Mouse (Mus musculus) neural tube, embryonic 14.5 days (tissue): Measurements from ENCODE around the gene Gna15. TPM values are rescaled to one million over a fixed set of nuclear protein-coding genes. Genes with fewer than 3 reads are reported as not detected.

Experiments
- ATAC-seq: fragments of 200-750 bp; cut with Nextera tagmentation; 2 replicates; pipeline ENCODE4 v1.8.0; 2017; ENCODE audit warnings: low read depth, mild to moderate bottlenecking, moderate TSS enrichment, moderate library complexity
- H3K27ac ChIP-seq: fragments of 300-500 bp; sonication (generic); 2 replicates; pipeline ENCODE4 v1.5.1; 2014; ENCODE audit warnings: low read depth, mild to moderate bottlenecking, control low read depth, low read length, moderate library complexity, mixed read lengths
- H3K27me3 ChIP-seq: fragments of 300-500 bp; sonication (generic); 2 replicates; pipeline ENCODE4 v1.6.1; 2014; ENCODE audit warnings: low read length; ENCODE audit not compliant: control insufficient read depth, insufficient read depth
- H3K36me3 ChIP-seq: fragments of 300-500 bp; sonication (generic); 2 replicates; pipeline ENCODE4 v1.6.1; 2014; ENCODE audit warnings: low read length, mixed read lengths; ENCODE audit not compliant: control insufficient read depth, insufficient read depth
- H3K4me1 ChIP-seq: fragments of 300-500 bp; sonication (generic); 2 replicates; pipeline ENCODE4 v1.6.1; 2014; ENCODE audit warnings: low read length; ENCODE audit not compliant: control insufficient read depth, insufficient read depth
- H3K4me2 ChIP-seq: fragments of 300-500 bp; sonication (generic); 2 replicates; pipeline ENCODE4 v1.6.1; 2014; ENCODE audit warnings: mild to moderate bottlenecking, low read depth, low read length, control low read depth
- H3K4me3 ChIP-seq: fragments of 300-500 bp; sonication (generic); 2 replicates; pipeline ENCODE4 v1.5.1; 2014; ENCODE audit warnings: low read depth, low read length, control low read depth, mixed read lengths
- H3K9ac ChIP-seq: fragments of 300-500 bp; sonication (generic); replicated peaks from 2 replicates; pipeline ENCODE4 v1.6.1; 2014; ENCODE audit warnings: low read depth, mild to moderate bottlenecking, control low read depth, low read length, mixed read lengths
- H3K9me3 ChIP-seq: fragments of 300-500 bp; sonication (generic); 2 replicates; pipeline ENCODE4 v1.6.1; 2016; ENCODE audit warnings: low read length; ENCODE audit not compliant: control insufficient read depth
- WGBS: fragments of 180-500 bp; shearing (Covaris S2); extraction: QIAGEN DNeasy Blood & Tissue Kit; methylation state at CpG from one replicate; pipeline ENCODE4 v1.1.7; 2014; 5-methylcytosine and 5-hydroxymethylcytosine counted together
- polyA plus RNA-seq: library from polyadenylated mRNA; unstranded; fragments of >200 nt; fragmentation: Nextera tagmentation; extraction: Ambion mirVana; gene quantifications from 2 replicates; pipeline ENCODE4 v1.2.1, GENCODE M21; 2014

Gene Gna15
- polyA plus RNA-seq, 1 experiment from 2014 or later = 0.40 TPM

DNA sequence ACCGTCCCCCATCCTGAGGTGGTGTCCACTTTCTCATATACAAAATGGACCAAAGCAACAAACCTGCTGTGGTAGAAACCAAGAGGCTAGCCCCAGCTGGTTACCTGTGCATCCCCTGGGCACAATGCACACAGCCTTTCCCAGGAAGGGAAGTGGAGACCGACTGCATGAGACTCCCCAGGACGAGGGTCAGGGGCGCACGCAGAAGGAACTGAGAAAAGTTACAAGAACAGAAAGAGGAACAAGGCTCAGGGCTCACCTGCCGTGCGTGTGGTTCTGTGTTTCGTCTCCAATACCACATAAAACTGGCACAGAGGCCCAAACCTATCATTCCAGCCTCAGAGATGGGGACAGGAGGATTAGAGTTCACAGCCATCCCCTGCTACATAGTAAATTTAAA lies 6.8 kb downstream of the Gna15 start:
- no peak overlapping the region for H3K27ac ChIP-seq
- H3K27me3 ChIP-seq = peaks cover 2% of the 10 kb centered on the region; the same call in 1 of the 2 replicates
- ATAC-seq = no peak
- no peaks in the 10 kb centered on the region for H3K36me3 ChIP-seq
- WGBS = 87% methylated on average over 8 of the region's 8 CpGs
- H3K4me2 ChIP-seq = no peak overlapping the region
- no peak overlapping the region for H3K9ac ChIP-seq
- no peaks in the 10 kb centered on the region for H3K4me1 ChIP-seq
- no peaks in the 10 kb centered on the region for H3K9me3 ChIP-seq
- H3K4me3 ChIP-seq = no peak overlapping the region

DNA sequence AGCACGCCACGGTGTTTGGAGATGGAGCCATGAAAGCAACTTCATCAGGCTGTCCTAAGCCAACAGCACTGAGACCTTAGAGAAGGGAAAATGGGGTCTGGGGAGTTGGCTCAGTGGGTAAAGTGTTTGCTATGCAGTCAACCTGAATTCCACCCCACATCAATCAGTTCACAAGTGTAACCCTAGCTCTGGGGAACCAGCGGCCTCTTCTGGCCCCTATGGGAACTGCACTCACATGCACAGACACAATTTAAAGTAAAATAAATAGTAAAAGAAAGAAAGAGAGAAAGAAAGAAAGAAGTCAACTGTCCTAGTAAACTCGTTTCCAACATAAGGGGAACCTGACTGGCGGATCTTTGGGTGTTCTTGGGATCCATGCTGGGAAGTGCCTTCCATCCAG lies 10.2 kb downstream of the Gna15 start:
- Histone ChIP-seq H3K9me3 (no peaks in the 10 kb centered on the region), H3K4me3 (no peak overlapping the region), H3K9ac (no peak overlapping the region), H3K4me1 (no peaks in the 10 kb centered on the region), H3K27me3 (peaks cover 2% of the 10 kb centered on the region; the same call in 1 of the 2 replicates), H3K36me3 (no peaks in the 10 kb centered on the region), H3K27ac (no peak overlapping the region), H3K4me2 (no peak overlapping the region)
- 87% methylated on average over 5 of the region's 5 CpGs for WGBS
- ATAC-seq = no peak

DNA sequence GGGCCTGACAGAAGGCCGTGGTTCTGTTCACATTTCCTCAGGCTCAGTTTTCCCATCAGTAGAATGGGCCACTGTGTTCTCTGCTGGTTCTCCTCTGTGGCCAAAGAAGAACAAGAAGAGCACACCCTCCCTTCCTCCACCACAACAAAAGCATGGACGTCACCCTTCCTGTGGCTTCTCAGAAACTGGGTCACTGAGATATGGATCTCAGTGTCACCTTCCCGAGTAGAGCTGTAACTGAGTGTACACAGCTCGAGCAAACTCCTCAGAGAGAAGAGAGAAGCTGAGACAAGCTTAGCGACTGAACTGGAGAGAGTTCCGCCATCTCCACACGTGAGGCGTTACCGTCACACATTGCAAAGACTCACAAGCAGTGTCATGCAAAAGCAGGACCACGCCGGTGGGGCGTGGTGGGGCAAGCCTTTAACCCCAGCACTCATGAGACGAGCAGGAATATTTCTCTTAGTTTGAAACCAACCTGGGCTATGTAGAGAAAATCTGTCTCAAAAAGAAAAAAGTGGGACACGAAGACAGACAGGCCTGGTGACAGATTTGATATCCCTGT lies 13.7 kb downstream of the Gna15 start:
- WGBS = 85% methylated on average over 14 of the region's 14 CpGs
- Histone ChIP-seq H3K9me3 (no peaks in the 10 kb centered on the region), H3K4me1 (no peaks in the 10 kb centered on the region), H3K36me3 (no peaks in the 10 kb centered on the region), H3K27ac (no peak overlapping the region), H3K9ac (no peak overlapping the region), H3K4me2 (no peak overlapping the region), H3K4me3 (no peak overlapping the region), H3K27me3 (peaks cover 2% of the 10 kb centered on the region; the same call in 1 of the 2 replicates)
- ATAC-seq = no peak

DNA sequence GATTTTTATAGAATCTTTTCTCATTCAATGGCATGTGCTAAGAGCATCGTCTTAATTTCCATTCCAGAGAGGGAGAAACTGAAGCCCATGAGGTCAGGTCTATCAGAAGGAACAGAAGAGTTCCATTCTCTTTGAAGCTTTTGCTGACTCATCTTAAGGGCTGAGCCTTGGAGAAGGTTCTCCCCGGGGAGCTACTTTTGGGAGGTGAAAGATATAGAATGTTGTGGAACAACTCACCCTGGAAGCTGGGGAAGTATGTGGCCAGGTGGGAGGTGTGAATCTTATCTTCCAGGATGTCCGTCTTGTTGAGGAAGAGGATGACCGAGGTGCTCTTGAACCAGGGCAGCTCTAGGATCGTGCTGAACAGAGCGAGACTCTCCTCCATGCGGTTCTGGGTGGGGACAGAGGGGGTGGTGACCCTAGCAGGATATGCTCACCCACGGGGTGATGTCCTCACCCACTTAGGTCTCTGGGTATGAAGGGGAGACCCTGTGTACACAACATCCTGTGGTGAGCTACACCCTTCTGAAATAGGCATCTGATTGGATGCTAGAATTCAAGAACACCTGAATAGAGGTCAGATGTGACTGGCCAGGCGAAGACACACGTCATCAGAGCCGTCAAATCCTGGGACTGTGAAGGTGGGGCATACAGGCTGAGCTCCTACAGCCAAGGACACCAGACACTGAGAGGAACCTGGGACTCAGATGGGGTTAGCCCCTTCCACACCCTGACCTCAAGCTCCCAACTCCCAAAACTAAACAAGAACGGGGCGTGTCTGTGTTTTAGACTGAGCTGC lies 16.1 kb downstream of the Gna15 start:
- Histone ChIP-seq H3K9ac (no peak overlapping the region), H3K4me2 (no peak overlapping the region), H3K27me3 (peaks cover 2% of the 10 kb centered on the region; the same call in 1 of the 2 replicates), H3K36me3 (no peaks in the 10 kb centered on the region), H3K27ac (no peak overlapping the region), H3K9me3 (no peaks in the 10 kb centered on the region), H3K4me3 (no peak overlapping the region), H3K4me1 (no peaks in the 10 kb centered on the region)
- 78% methylated on average over 13 of the region's 13 CpGs for WGBS
- no peak for ATAC-seq

DNA sequence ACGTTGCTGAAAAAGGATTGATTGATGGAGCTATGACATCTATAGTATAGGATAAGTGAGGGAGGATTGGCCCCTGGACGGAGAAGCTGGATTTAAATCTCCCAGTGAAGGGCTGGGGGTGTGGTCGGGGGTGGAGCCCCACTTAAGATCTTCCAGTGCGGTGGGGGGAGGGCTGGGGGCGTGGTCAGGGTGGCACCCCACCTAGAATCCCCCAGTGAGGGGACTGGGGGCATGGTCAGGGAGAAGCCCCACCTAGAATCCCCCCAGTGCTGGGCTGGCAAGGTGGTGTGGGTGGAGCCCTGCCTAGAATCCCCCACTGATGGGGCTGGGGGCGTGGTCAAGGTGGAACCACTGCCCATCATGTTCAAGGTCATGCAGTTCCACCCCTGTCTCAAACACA lies 16.9 kb downstream of the Gna15 start:
- no peak overlapping the region for H3K9ac ChIP-seq
- no peaks in the 10 kb centered on the region for H3K36me3 ChIP-seq
- ATAC-seq = no peak
- H3K4me1 ChIP-seq = no peaks in the 10 kb centered on the region
- H3K27ac ChIP-seq = no peak overlapping the region
- 38% methylated on average over 6 of the region's 6 CpGs for WGBS
- no peaks in the 10 kb centered on the region for H3K27me3 ChIP-seq
- H3K4me3 ChIP-seq = no peak overlapping the region
- H3K4me2 ChIP-seq = no peak overlapping the region
- no peaks in the 10 kb centered on the region for H3K9me3 ChIP-seq

DNA sequence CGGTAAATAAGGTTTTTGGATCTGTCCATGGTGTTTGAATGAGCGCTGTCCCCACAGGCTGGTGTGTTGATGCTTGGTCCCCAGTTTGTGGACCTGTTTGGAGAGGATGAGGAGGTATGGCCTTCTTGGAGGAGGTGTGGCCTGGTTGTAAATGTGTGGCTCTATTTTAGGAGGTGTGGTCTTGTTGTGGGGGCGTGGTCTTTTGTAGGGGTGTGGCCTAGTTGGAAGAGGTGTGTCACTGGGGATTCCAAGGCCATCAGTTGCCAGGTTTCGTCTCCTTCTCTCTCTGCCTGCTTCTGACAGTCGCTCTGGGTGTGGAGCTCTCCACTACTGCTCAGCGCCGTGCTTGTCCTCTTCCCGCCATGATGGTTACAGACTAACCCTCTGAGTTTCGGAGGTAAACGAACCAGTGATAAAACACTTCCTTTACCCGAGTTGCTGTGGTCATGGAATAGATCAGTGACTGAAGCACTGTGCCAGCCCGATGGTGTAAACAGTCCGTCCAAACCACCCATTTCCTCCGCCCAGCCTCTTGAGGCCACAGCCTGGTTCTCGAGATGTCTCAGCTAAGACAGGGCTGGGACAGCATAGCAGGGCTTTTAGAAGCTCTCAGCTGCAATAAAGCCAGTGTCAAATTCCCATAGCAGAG lies 18.9 kb downstream of the Gna15 start:
- Histone ChIP-seq H3K4me1 (no peaks in the 10 kb centered on the region), H3K4me2 (no peak overlapping the region), H3K4me3 (no peak overlapping the region), H3K27me3 (no peaks in the 10 kb centered on the region), H3K9ac (no peak overlapping the region), H3K36me3 (no peaks in the 10 kb centered on the region), H3K27ac (no peak overlapping the region), H3K9me3 (no peaks in the 10 kb centered on the region)
- whole genome bisulfite sequencing = 83% methylated on average over 15 of the region's 15 CpGs
- no peak for ATAC-seq

DNA sequence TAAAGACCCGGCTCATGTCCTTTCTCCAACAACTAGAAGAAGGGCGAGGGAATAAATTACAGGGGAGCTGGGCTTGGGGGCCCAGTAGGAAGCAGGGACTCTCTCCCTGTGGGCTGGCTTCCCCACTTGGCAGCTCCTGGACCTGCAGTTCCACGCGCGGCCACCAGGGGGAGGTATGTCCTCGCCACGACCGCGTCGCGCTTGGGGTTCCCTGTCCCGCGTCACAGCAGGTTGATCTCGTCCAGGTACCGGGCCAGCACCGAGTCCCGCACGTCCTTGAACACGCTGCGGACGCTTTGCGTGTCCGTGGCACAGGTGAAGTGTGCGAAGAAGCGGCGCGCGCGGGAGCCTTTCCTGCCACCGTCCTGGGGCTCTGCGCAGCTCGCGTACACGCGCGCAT lies 21.4 kb downstream of the Gna15 start:
- Histone ChIP-seq H3K36me3 (no peaks in the 10 kb centered on the region), H3K9me3 (no peaks in the 10 kb centered on the region), H3K4me3 (peak overlapping the region; percentile 31), H3K4me2 (peak overlapping the region; percentile 53), H3K27me3 (no peaks in the 10 kb centered on the region), H3K9ac (peak overlapping the region; percentile 37; the same call in 1 of the 2 replicates), H3K4me1 (no peaks in the 10 kb centered on the region), H3K27ac (no peak overlapping the region)
- 7% methylated on average over 35 of the region's 36 CpGs for whole genome bisulfite sequencing
- peak; percentile 45 for ATAC-seq

DNA sequence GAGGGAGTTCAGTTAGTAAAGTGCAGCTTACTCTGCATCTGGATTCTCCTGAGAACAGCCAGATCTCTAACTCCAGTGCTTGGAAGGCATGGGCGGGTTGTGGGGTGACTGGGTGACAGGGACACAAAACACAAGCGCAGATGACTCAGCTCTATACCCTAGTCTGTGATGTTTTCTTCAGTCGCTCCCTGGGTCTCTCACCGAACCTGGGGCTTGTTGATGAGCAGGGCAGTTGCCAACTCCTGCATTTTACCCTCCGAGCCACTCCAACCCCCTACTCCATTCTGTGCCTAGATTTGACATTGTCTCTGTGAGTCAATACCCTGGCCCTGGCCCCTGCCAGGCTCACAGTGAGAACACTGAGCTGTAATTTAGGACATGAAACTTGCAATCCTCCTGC lies 22.2 kb downstream of the Gna15 start:
- no peak for ATAC-seq
- Histone ChIP-seq H3K4me2 (no peak overlapping the region), H3K4me1 (peaks cover 6% of the 10 kb centered on the region; the same call in 1 of the 2 replicates), H3K36me3 (no peaks in the 10 kb centered on the region), H3K27me3 (no peaks in the 10 kb centered on the region), H3K27ac (no peak overlapping the region), H3K9ac (no peak overlapping the region), H3K9me3 (no peaks in the 10 kb centered on the region), H3K4me3 (no peak overlapping the region)
- WGBS = 89% methylated on average over 5 of the region's 5 CpGs

DNA sequence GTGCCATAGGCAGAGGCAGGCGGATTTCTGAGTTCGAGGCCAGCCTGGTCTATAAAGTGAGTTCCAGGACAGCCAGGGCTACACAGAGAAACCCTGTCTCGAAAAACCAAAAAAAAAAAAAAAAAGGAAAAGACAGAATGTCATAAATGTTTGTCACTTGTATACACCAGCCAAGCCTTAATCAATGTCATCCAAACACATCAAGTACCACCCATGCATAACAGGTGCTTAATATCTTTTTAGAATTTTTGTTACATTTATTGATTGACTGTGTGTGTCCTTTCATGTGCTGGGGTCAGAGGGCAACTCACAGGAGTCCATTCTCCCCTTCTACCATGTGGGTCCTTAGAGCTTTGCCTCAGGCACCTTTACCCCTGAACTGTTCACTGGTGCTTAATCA lies 24.0 kb downstream of the Gna15 start, which contains the start of gene S1pr4:
TSS of gene S1pr4 (minus strand) at position 101 of the 400 bp plus-strand sequence.
- Histone ChIP-seq H3K27ac (no peak within 1 kb of the TSS), H3K27me3 (no peaks in the 10 kb centered on the region), H3K4me2 (no peak within 1 kb of the TSS), H3K4me3 (no peak within 1 kb of the TSS), H3K9ac (no peak within 1 kb of the TSS), H3K9me3 (no peaks in the 10 kb centered on the region), H3K36me3 (no peaks in the 10 kb centered on the region), H3K4me1 (peaks cover 13% of the 10 kb centered on the region)
- 84% methylated on average over 3 of the region's 3 CpGs for WGBS
- ATAC-seq = no peak
